Mouse (Mus musculus) liver, adult 2 months (tissue): ENCODE measurements at regions not wholly inside any gene's neighbourhood (a gene's known extent, or its start where the extent isn't known, plus 50 kb on each side); places are given as distances from the start of the nearest gene placed in this dataset.

ENCODE experiments used
- DNase-seq: peaks from one replicate; pipeline ENCODE4 v3.0.0-alpha.2; 2011; ENCODE audit warnings: low read depth, low spot score; ENCODE audit errors: extremely low read depth
- H3K27ac ChIP-seq: fragments of 200-500 bp; replicated peaks from 2 replicates; pipeline ENCODE4 v1.5.1; 2012; ENCODE audit warnings: low read depth, mild to moderate bottlenecking, control low read depth, inconsistent platforms, low read length; ENCODE audit not compliant: insufficient read depth
- H3K27me3 ChIP-seq: fragments of 200-500 bp; 2 replicates; pipeline ENCODE4 v1.6.1; 2012; ENCODE audit warnings: mild to moderate bottlenecking, moderate library complexity, low read length, inconsistent platforms; ENCODE audit not compliant: control insufficient read depth, insufficient read depth
- H3K36me3 ChIP-seq: fragments of 200-500 bp; 2 replicates; pipeline ENCODE4 v1.6.1; 2012; ENCODE audit warnings: low read length, inconsistent platforms; ENCODE audit not compliant: control insufficient read depth, insufficient read depth
- H3K4me1 ChIP-seq: fragments of 200-500 bp; 2 replicates; pipeline ENCODE4 v1.6.1; 2011; ENCODE audit warnings: low read length; ENCODE audit not compliant: control insufficient read depth, insufficient read depth
- H3K4me3 ChIP-seq: fragments of 200-500 bp; 2 replicates; pipeline ENCODE4 v1.5.1; 2011; ENCODE audit warnings: low read depth, mild to moderate bottlenecking, control low read depth, low read length, moderate library complexity; ENCODE audit not compliant: insufficient read depth
- H3K79me2 ChIP-seq: fragments of 200-500 bp; 2 replicates; pipeline ENCODE4 v1.6.1; 2012; ENCODE audit warnings: inconsistent platforms, mild to moderate bottlenecking, low read length, moderate library complexity; ENCODE audit not compliant: control insufficient read depth, insufficient read depth
- H3K9ac ChIP-seq: fragments of 200-500 bp; 2 replicates; pipeline ENCODE4 v1.6.1; 2012; ENCODE audit warnings: low read depth, mild to moderate bottlenecking, control low read depth, inconsistent platforms, low read length
- CTCF ChIP-seq: fragments of 200-500 bp; IDR thresholded peaks from 2 replicates; pipeline ENCODE4 v1.5.1; 2011; ENCODE audit warnings: low read depth, low read length, control low read depth
- POLR2A ChIP-seq: fragments of 200-500 bp; IDR thresholded peaks from 2 replicates; pipeline ENCODE4 v1.6.1; 2011; ENCODE audit warnings: low read length, control low read depth; ENCODE audit not compliant: insufficient read depth; ENCODE audit errors: extremely low read depth
- WGBS: fragments of 180-500 bp; shearing (Covaris S2); methylation state at CpG from one replicate; pipeline ENCODE4 v1.1.7; 2018; 5-methylcytosine and 5-hydroxymethylcytosine counted together

GRCm38 (mm10) chr1:88763725-88764364, 61.8 kb upstream of the Arl4c start:
- Histone ChIP-seq H3K4me3 (peak overlapping the region; percentile 6; the same call in 1 of the 2 replicates), H3K9ac (peak overlapping the region; percentile 62; the same call in 1 of the 2 replicates), H3K79me2 (no peaks in the 10 kb centered on the region), H3K4me1 (peaks cover 6% of the 10 kb centered on the region), H3K36me3 (no peaks in the 10 kb centered on the region), H3K27me3 (no peaks in the 10 kb centered on the region), H3K27ac (peak overlapping the region; percentile 83; the same call in 1 of the 2 replicates)
- DNase-seq, result peak; percentile 30
- WGBS, result 38% methylated on average over 6 of the region's 6 CpGs
- peak; percentile 11; the same call in 1 of the 2 replicates for TF ChIP-seq CTCF
- no peak for TF ChIP-seq POLR2A

GRCm38 (mm10) chr1:88764478-88764877, 62.5 kb upstream of the Arl4c start:
- DNase-seq, result peak; percentile 49
- no peaks in the 10 kb centered on the region for H3K79me2 ChIP-seq
- TF ChIP-seq POLR2A, result no peak
- H3K27me3 ChIP-seq, result no peaks in the 10 kb centered on the region
- no peaks in the 10 kb centered on the region for H3K36me3 ChIP-seq
- no peak overlapping the region for H3K4me3 ChIP-seq
- peaks cover 6% of the 10 kb centered on the region for H3K4me1 ChIP-seq
- no peak overlapping the region for H3K9ac ChIP-seq
- 30% methylated on average over 1 of the region's 1 CpGs for WGBS
- H3K27ac ChIP-seq, result no peak overlapping the region; the same call in 1 of the 2 replicates

- TF ChIP-seq POLR2A, result no peak
- peak; percentile 55 for TF ChIP-seq CTCF
- Histone ChIP-seq H3K4me1 (no peaks in the 10 kb centered on the region), H3K36me3 (no peaks in the 10 kb centered on the region), H3K9ac (no peak overlapping the region), H3K79me2 (no peaks in the 10 kb centered on the region), H3K27ac (no peak overlapping the region), H3K27me3 (no peaks in the 10 kb centered on the region), H3K4me3 (no peak overlapping the region)
- 95% methylated on average over 5 of the region's 5 CpGs for WGBS
- no peak for DNase-seq
Observed at GRCm38 (mm10) chr1:88777009-88777408, 75.0 kb upstream of the Arl4c start.

GRCm38 (mm10) chr1:88780262-88780661, 78.2 kb upstream of the Arl4c start:
- 85% methylated on average over 4 of the region's 4 CpGs for WGBS
- TF ChIP-seq CTCF, result no peak
- TF ChIP-seq POLR2A, result no peak
- no peak overlapping the region for H3K9ac ChIP-seq
- no peak overlapping the region for H3K4me3 ChIP-seq
- no peak for DNase-seq
- no peaks in the 10 kb centered on the region for H3K4me1 ChIP-seq
- H3K36me3 ChIP-seq, result no peaks in the 10 kb centered on the region
- H3K27me3 ChIP-seq, result no peaks in the 10 kb centered on the region
- no peaks in the 10 kb centered on the region for H3K79me2 ChIP-seq
- no peak overlapping the region for H3K27ac ChIP-seq

GRCm38 (mm10) chr1:88783083-88783482, 81.1 kb upstream of the Arl4c start:
- Histone ChIP-seq H3K79me2 (no peaks in the 10 kb centered on the region), H3K27ac (no peak overlapping the region), H3K27me3 (no peaks in the 10 kb centered on the region), H3K36me3 (no peaks in the 10 kb centered on the region), H3K9ac (no peak overlapping the region), H3K4me3 (no peak overlapping the region), H3K4me1 (no peaks in the 10 kb centered on the region)
- DNase-seq, result no peak
- TF ChIP-seq POLR2A (no peak), CTCF (no peak)
- WGBS, result 85% methylated on average over 4 of the region's 4 CpGs

- H3K79me2 ChIP-seq, result no peaks in the 10 kb centered on the region
- WGBS, result 26% methylated on average over 4 of the region's 5 CpGs
Observed at GRCm38 (mm10) chr1:88784866-88785620, 83.0 kb upstream of the Arl4c start.

More at GRCm38 (mm10) chr1:88784866-88785620, 83.0 kb upstream of the Arl4c start:
- no peaks in the 10 kb centered on the region for H3K36me3 ChIP-seq
- no peak overlapping the region for H3K27ac ChIP-seq
- TF ChIP-seq POLR2A, result no peak
- no peak for TF ChIP-seq CTCF
- no peak for DNase-seq
- H3K4me1 ChIP-seq, result no peaks in the 10 kb centered on the region
- H3K4me3 ChIP-seq, result no peak overlapping the region
- H3K9ac ChIP-seq, result no peak overlapping the region
- no peaks in the 10 kb centered on the region for H3K27me3 ChIP-seq
